ENCODE assay signal across 8 mouse cellular contexts in genomic region chr1:102628061-102628460, GRCm38 (mm10).
DNase-seq lines count a peak whose midpoint lies in the region; ATAC-seq lines count a peak whose summit lies in the region.

No protein-coding gene starts in this region.

- peak; percentile 74 for DNase-seq in A20 (ENCODE audit: low read depth, low spot score)
- DNase-seq in brain, embryonic 18.5 days (ENCODE audit: low read depth, low spot score), result peak; percentile 30
- peak; percentile 89 for DNase-seq in forebrain, embryonic 10.5 days (ENCODE audit: extremely low spot score, low spot score)
- DNase-seq in monocyte, adult 2 months (ENCODE audit: low read depth in 1 of 2, low spot score in 2 of 2), result peak; percentile 93 to 99
- peak; percentile 92 to 99 for DNase-seq in spleen, postnatal 4 days (ENCODE audit: low spot score in 2 of 2)

- ATAC-seq in heart, embryonic 13.5 days (ENCODE audit: extremely low read depth, insufficient number of reproducible peaks, low FRiP score, low TSS enrichment), result peak; percentile 100
- peak; percentile 100 for ATAC-seq in kidney, embryonic 16.5 days (ENCODE audit: low FRiP score, low TSS enrichment)
- peak; percentile 100 for ATAC-seq in limb, embryonic 15.5 days (ENCODE audit: insufficient number of reproducible peaks, low FRiP score, low TSS enrichment, low read depth)

- no peak overlapping the region for H3K4me2 ChIP-seq in heart, embryonic 13.5 days
- H3K4me2 ChIP-seq in kidney, embryonic 16.5 days (replicated peaks; ENCODE audit: low read depth, low read length), result no peak overlapping the region
- no peak overlapping the region for H3K4me2 ChIP-seq in limb, embryonic 15.5 days

- no peaks in the 10 kb centered on the region for H3K9me3 ChIP-seq in forebrain, embryonic 10.5 days
- 0 out of 2 replicates have a peak, but pooled peaks cover 3% of the 10 kb centered on the region for H3K9me3 ChIP-seq in heart, embryonic 13.5 days
- H3K9me3 ChIP-seq in kidney, embryonic 16.5 days (ENCODE audit: low read length), result no peaks in the 10 kb centered on the region
- H3K9me3 ChIP-seq in limb, embryonic 15.5 days, result no peaks in the 10 kb centered on the region

- no peak overlapping the region for H3K27ac ChIP-seq in forebrain, embryonic 10.5 days
- H3K27ac ChIP-seq in heart, embryonic 13.5 days (replicated peaks), result no peak overlapping the region
- no peak overlapping the region for H3K27ac ChIP-seq in kidney, embryonic 16.5 days (ENCODE audit: low read length)
- H3K27ac ChIP-seq in limb, embryonic 15.5 days, result no peak overlapping the region

- no peak overlapping the region for H3K9ac ChIP-seq in heart, embryonic 13.5 days
- H3K9ac ChIP-seq in kidney, embryonic 16.5 days (replicated peaks; ENCODE audit: low read length), result no peak overlapping the region
- no peak overlapping the region for H3K9ac ChIP-seq in limb, embryonic 15.5 days

- no peaks in the 10 kb centered on the region for H3K27me3 ChIP-seq in forebrain, embryonic 10.5 days (ENCODE audit: poor library complexity, severe bottlenecking)
- no peaks in the 10 kb centered on the region for H3K27me3 ChIP-seq in heart, embryonic 13.5 days (replicated peaks)
- no peaks in the 10 kb centered on the region for H3K27me3 ChIP-seq in kidney, embryonic 16.5 days (ENCODE audit: insufficient read depth, low read length)
- H3K27me3 ChIP-seq in limb, embryonic 15.5 days, result no peaks in the 10 kb centered on the region

- 86% methylated on average over 7 of the region's 7 CpGs for WGBS in forebrain, embryonic 10.5 days
- 74% methylated on average over 7 of the region's 7 CpGs for WGBS in heart, embryonic 13.5 days
- WGBS in kidney, embryonic 16.5 days, result 83% methylated on average over 7 of the region's 7 CpGs
- 84% methylated on average over 7 of the region's 7 CpGs for WGBS in limb, embryonic 15.5 days

- no peaks in the 10 kb centered on the region for H3K36me3 ChIP-seq in forebrain, embryonic 10.5 days (replicated peaks)
- H3K36me3 ChIP-seq in heart, embryonic 13.5 days, result no peaks in the 10 kb centered on the region
- H3K36me3 ChIP-seq in kidney, embryonic 16.5 days (ENCODE audit: insufficient read depth, low read length), result no peaks in the 10 kb centered on the region
- H3K36me3 ChIP-seq in limb, embryonic 15.5 days, result no peaks in the 10 kb centered on the region

- no peak overlapping the region for H3K4me3 ChIP-seq in forebrain, embryonic 10.5 days
- H3K4me3 ChIP-seq in heart, embryonic 13.5 days, result no peak overlapping the region
- no peak overlapping the region for H3K4me3 ChIP-seq in kidney, embryonic 16.5 days (ENCODE audit: low read length)
- no peak overlapping the region for H3K4me3 ChIP-seq in limb, embryonic 15.5 days

- H3K4me1 ChIP-seq in forebrain, embryonic 10.5 days, result no peaks in the 10 kb centered on the region
- H3K4me1 ChIP-seq in heart, embryonic 13.5 days, result no peaks in the 10 kb centered on the region
- H3K4me1 ChIP-seq in kidney, embryonic 16.5 days (ENCODE audit: insufficient read depth, low read length), result no peaks in the 10 kb centered on the region
- no peaks in the 10 kb centered on the region for H3K4me1 ChIP-seq in limb, embryonic 15.5 days

Comparison
In these comparisons a context has a peak if more than half of its experiments do, and no peak if none do; other contexts are left out.
1. DNase-seq: peak in every context shown above with its lines; median percentile 96 in monocyte, adult 2 months; 96 in spleen, postnatal 4 days; 89 in forebrain, embryonic 10.5 days; 74 in A20; 30 in brain, embryonic 18.5 days.